Mouse (Mus musculus): ENCODE data around the gene Pagr1b.

DNA sequence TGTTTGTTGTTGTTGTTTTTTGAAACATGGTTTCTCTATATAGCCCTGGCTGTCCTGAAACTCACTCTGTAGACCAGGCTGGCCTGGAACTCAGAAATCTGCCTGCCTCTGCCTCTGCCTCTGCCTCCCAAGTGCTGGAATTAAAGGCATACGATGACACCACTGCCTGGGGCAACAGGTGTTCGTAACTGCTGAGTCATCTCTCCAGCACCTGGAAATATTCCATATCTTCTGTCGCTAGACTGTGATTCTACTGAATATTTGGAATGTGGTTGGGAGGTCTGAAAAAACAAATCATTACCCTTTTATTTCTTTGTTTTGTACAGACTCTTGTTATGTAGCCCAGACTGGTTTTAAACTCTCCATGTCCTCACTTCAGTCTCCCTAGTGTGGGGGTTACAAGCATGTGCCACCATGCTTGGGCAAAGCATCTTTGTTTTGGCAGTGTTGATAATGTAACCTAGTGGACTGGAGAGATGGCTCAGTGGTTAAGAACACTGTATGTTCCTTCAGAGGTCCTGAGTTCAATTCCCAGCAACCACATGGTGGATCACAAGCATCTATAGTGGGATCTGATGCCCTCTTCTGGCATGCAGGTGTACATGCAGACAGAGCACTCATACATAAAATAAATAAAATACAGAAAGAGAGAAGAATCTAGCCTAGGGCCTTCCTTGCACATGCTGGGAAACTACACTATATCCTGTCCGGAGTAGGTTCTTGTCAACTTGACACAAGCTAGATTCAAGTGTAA lies 12.0 kb downstream of the Pagr1b start:
- TF ChIP-seq POLR2A (IDR thresholded peaks at IDR 0.05; ENCODE audit: borderline replicate concordance, low read depth, low read length): no peak
- no peak for TF ChIP-seq CTCF (IDR thresholded peaks at IDR 0.05; ENCODE audit: low read depth, low read length)

Data from bone marrow macrophage, adult 2 months (primary cell).